11 mouse cellular contexts compared by ENCODE assay signal in the genomic region with DNA sequence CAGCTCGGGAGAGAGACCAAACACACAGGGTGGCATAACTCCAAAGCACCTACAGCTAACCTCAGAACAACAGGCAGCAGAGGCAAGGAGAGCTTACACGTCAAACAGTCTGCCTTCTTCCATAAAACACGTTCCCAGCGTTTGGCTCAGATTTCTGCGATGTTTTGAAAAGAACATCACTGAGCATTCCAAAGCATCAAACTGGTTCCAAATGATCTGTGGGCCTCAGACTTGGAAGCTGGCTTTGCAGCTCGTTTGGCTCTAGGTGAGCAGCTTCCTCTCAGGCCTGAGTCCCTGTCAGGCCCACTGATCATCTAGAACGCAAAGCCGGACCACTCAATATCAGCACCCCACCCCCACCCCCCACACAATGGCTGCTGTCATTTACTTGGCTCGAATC.
DNase-seq lines count a peak whose midpoint lies in the region; ATAC-seq and TF ChIP-seq lines count a peak whose summit lies in the region.
"Had no signal": no experiment of that assay in that cellular context is flagged by ENCODE, and none has a peak within 500 bp of the region (broad histone marks: within the 10 kb centered on the region; RNA-seq: fewer than 3 reads in every experiment).

No protein-coding gene starts in this region.

- peak overlapping the region; percentile 85 for H3K27ac ChIP-seq in brown adipose tissue, adult 24 weeks (replicated peaks; ENCODE audit: low read depth, low read length)
- peak overlapping the region; percentile 96 for H3K27ac ChIP-seq in embryonic fibroblast, embryonic 13.5 days (ENCODE audit: insufficient read depth, low read length)
- H3K27ac ChIP-seq in lung, embryonic 16.5 days (ENCODE audit: low read length), result peak overlapping the region; percentile 73
- H3K27ac ChIP-seq in layer of hippocampus, adult 2 months, result no peak overlapping the region
- H3K27ac ChIP-seq: forebrain, embryonic 15.5 days had no signal

- no peak overlapping the region for H3K4me3 ChIP-seq in brown adipose tissue, adult 24 weeks (ENCODE audit: insufficient read depth, low read depth, low read length)
- no peak overlapping the region for H3K4me3 ChIP-seq in embryonic fibroblast, embryonic 13.5 days (ENCODE audit: insufficient read depth, low read length)
- no peak overlapping the region for H3K4me3 ChIP-seq in lung, embryonic 16.5 days (ENCODE audit: low read length)
- no peak overlapping the region for H3K4me3 ChIP-seq in layer of hippocampus, adult 2 months
- H3K4me3 ChIP-seq: forebrain, embryonic 15.5 days had no signal

- no peak overlapping the region for H3K4me2 ChIP-seq in lung, embryonic 16.5 days (ENCODE audit: low read depth, low read length)
- H3K4me2 ChIP-seq: forebrain, embryonic 15.5 days had no signal

- H3K9me3 ChIP-seq in lung, embryonic 16.5 days (ENCODE audit: control insufficient read depth, low read length), result no peaks in the 10 kb centered on the region
- H3K9me3 ChIP-seq: forebrain, embryonic 15.5 days had no signal

- no peak for TF ChIP-seq POLR2A in embryonic fibroblast, embryonic 13.5 days (IDR thresholded peaks at IDR 0.05; ENCODE audit: low read depth, low read length)

- TF ChIP-seq CTCF in embryonic fibroblast, embryonic 13.5 days (IDR thresholded peaks at IDR 0.05; ENCODE audit: borderline replicate concordance, insufficient read depth, low read length), result no peak
- TF ChIP-seq CTCF in layer of hippocampus, adult 2 months (conservative IDR thresholded peaks at IDR 0.05), result no peak

- H3K4me1 ChIP-seq in brown adipose tissue, adult 24 weeks (ENCODE audit: control insufficient read depth, insufficient read depth, insufficient read length, low read length), result 0 out of 2 replicates have a peak, but pooled peaks cover 2% of the 10 kb centered on the region
- H3K4me1 ChIP-seq in embryonic fibroblast, embryonic 13.5 days (ENCODE audit: control insufficient read depth, insufficient read depth, low read length), result peaks cover 5% of the 10 kb centered on the region
- H3K4me1 ChIP-seq in lung, embryonic 16.5 days (replicated peaks; ENCODE audit: control insufficient read depth, insufficient read depth, low read length), result peaks cover 10% of the 10 kb centered on the region

- peak; percentile 18 to 27 for DNase-seq in heart, adult 9 months (ENCODE audit: low spot score in 2 of 2)
- DNase-seq in heart, adult 11 months, result no peak
- DNase-seq in cerebellum, postnatal 14 days, result no peak
- no peak for DNase-seq in layer of hippocampus, adult 2 months (ENCODE audit: low spot score in 2 of 2)
- DNase-seq: cerebellum, adult 9-11 months; kidney, postnatal 36 days had no signal

- H3K9ac ChIP-seq in lung, embryonic 16.5 days (ENCODE audit: low read length), result no peak overlapping the region
- H3K9ac ChIP-seq: forebrain, embryonic 15.5 days had no signal

- ATAC-seq in lung, embryonic 16.5 days (ENCODE audit: low read depth), result peak; percentile 41; the same call in 1 of the 2 replicates
- ATAC-seq: forebrain, embryonic 15.5 days; hindbrain, embryonic 16.5 days had no signal

- peaks cover 31% of the 10 kb centered on the region for H3K36me3 ChIP-seq in lung, embryonic 16.5 days (ENCODE audit: control insufficient read depth, insufficient read depth, low read length)
- H3K36me3 ChIP-seq: forebrain, embryonic 15.5 days had no signal

- no peaks in the 10 kb centered on the region for H3K27me3 ChIP-seq in lung, embryonic 16.5 days (ENCODE audit: control insufficient read depth, insufficient read depth, low read depth, low read length)
- H3K27me3 ChIP-seq: forebrain, embryonic 15.5 days had no signal

- 48% methylated on average over 9 of the region's 9 CpGs for WGBS in lung, embryonic 16.5 days

Comparison
In these comparisons a context has a peak if more than half of its experiments do, and no peak if none do; other contexts are left out.
1. DNase-seq: peak in heart, adult 9 months (2 of 2); none in heart, adult 11 months (single experiment), cerebellum, postnatal 14 days (0 of 2) and layer of hippocampus, adult 2 months (0 of 2).